Mouse (Mus musculus) midbrain, postnatal 0 days (tissue): ENCODE measurements at regions not wholly inside any gene's neighbourhood (a gene's known extent, or its start where the extent isn't known, plus 50 kb on each side); places are given as distances from the start of the nearest gene placed in this dataset.

Experiments
- ATAC-seq: fragments of 200-750 bp; cut with Nextera tagmentation; 2 replicates; pipeline ENCODE4 v1.8.0; 2017; ENCODE audit warnings: moderate number of reproducible peaks, mild to moderate bottlenecking, moderate TSS enrichment, moderate library complexity; ENCODE audit not compliant: low FRiP score
- DNase-seq: peaks from one replicate; pipeline ENCODE4 v3.0.0-alpha.2; 2015; ENCODE audit warnings: low spot score
- H3K27ac ChIP-seq: fragments of 300-500 bp; sonication (generic); 2 replicates; pipeline ENCODE4 v1.5.1; 2014; ENCODE audit warnings: low read depth, mild to moderate bottlenecking, low read length, mixed read lengths
- H3K27me3 ChIP-seq: fragments of 300-500 bp; sonication (generic); 2 replicates; pipeline ENCODE4 v1.6.1; 2014; ENCODE audit warnings: low read length, control low read depth, mixed read lengths; ENCODE audit not compliant: insufficient read depth
- H3K36me3 ChIP-seq: fragments of 300-500 bp; sonication (generic); 2 replicates; pipeline ENCODE4 v1.6.1; 2014; ENCODE audit warnings: low read length, control low read depth, mixed read lengths; ENCODE audit not compliant: insufficient read depth
- H3K4me1 ChIP-seq: fragments of 300-500 bp; sonication (generic); 2 replicates; pipeline ENCODE4 v1.6.1; 2014; ENCODE audit warnings: mild to moderate bottlenecking, control low read depth, antibody characterized with exemption, low read length, mixed read lengths; ENCODE audit not compliant: insufficient read depth
- H3K4me2 ChIP-seq: fragments of 300-500 bp; sonication (generic); 2 replicates; pipeline ENCODE4 v1.6.1; 2014; ENCODE audit warnings: low read depth, mild to moderate bottlenecking, low read length, mixed read lengths; ENCODE audit not compliant: poor library complexity, severe bottlenecking
- H3K4me3 ChIP-seq: fragments of 300-500 bp; sonication (generic); 2 replicates; pipeline ENCODE4 v1.5.1; 2014; ENCODE audit warnings: low read depth, mild to moderate bottlenecking, low read length, moderate library complexity
- H3K9ac ChIP-seq: fragments of 300-500 bp; sonication (generic); replicated peaks from 2 replicates; pipeline ENCODE4 v1.6.1; 2014; ENCODE audit warnings: mild to moderate bottlenecking, low read length, moderate library complexity, mixed read lengths; ENCODE audit not compliant: poor library complexity, severe bottlenecking
- H3K9me3 ChIP-seq: fragments of 300-500 bp; sonication (generic); 2 replicates; pipeline ENCODE4 v1.6.1; 2016; ENCODE audit warnings: low read length, control low read depth
- CTCF ChIP-seq: IDR thresholded peaks from 2 replicates; pipeline ENCODE4 v1.5.1; 2016; ENCODE audit warnings: antibody characterized with exemption, mild to moderate bottlenecking
- WGBS: fragments of 180-500 bp; shearing (Covaris S2); extraction: QIAGEN DNeasy Blood & Tissue Kit; methylation state at CpG from one replicate; pipeline ENCODE4 v1.1.7; 2014; 5-methylcytosine and 5-hydroxymethylcytosine counted together

DNA sequence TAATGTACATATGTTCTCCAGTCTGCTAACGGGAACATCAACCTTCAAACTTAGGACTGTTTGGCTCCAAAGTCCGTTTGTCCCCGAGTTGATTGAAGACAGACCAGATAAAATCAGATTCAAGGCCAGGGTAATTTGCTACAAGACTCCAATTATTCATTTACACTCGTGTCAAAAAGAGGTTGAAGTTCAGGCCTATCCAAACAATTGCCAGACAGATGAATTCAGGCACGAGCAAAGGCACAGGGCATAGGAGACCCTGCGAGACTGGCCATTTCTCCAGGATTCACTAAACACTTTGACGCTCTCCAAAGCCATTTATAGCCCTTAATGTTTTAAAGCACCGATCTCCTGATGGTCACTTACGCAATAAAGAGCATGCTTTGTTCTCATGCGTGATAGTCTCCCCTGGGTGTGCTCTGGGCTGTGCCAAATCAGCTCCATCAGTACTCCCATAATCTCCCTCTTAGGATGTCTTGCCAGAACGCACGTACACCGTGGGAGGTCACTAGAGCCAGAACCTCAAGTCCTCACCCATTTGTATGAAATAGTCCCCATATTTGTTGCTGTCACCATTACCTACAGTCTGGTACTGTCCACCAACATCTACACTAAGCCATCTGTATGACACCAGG, 231.3 kb upstream of the Ccdc122 start:
- H3K27me3 ChIP-seq, result no peaks in the 10 kb centered on the region
- H3K27ac ChIP-seq, result no peak overlapping the region
- ATAC-seq (no peak), DNase-seq (no peak)
- H3K9me3 ChIP-seq, result no peaks in the 10 kb centered on the region
- TF ChIP-seq CTCF, result no peak
- 84% methylated on average over 13 of the region's 13 CpGs for WGBS
- H3K4me2 ChIP-seq, result no peak overlapping the region
- no peaks in the 10 kb centered on the region for H3K4me1 ChIP-seq
- no peak overlapping the region for H3K4me3 ChIP-seq
- H3K9ac ChIP-seq, result no peak overlapping the region
- H3K36me3 ChIP-seq, result no peaks in the 10 kb centered on the region

- Histone ChIP-seq H3K9me3 (no peaks in the 10 kb centered on the region), H3K4me1 (no peaks in the 10 kb centered on the region), H3K9ac (no peak overlapping the region), H3K4me2 (no peak overlapping the region), H3K27ac (no peak overlapping the region), H3K27me3 (no peaks in the 10 kb centered on the region), H3K4me3 (no peak overlapping the region), H3K36me3 (no peaks in the 10 kb centered on the region)
- no peak for TF ChIP-seq CTCF
- ATAC-seq (no peak), DNase-seq (no peak)
- WGBS, result 78% methylated on average over 6 of the region's 6 CpGs
These were observed 232.0 kb upstream of the Ccdc122 start for GRCm38 (mm10) chr14:76804447-76805150.

- TF ChIP-seq CTCF, result no peak
- Histone ChIP-seq H3K9ac (no peak overlapping the region), H3K27ac (no peak overlapping the region), H3K9me3 (no peaks in the 10 kb centered on the region), H3K4me3 (no peak overlapping the region), H3K27me3 (no peaks in the 10 kb centered on the region), H3K4me1 (peaks cover 8% of the 10 kb centered on the region; the same call in 1 of the 2 replicates), H3K36me3 (no peaks in the 10 kb centered on the region), H3K4me2 (no peak overlapping the region)
- WGBS, result 38% methylated on average over 4 of the region's 4 CpGs
- DNase-seq, result no peak
- ATAC-seq, result no peak
These were observed 236.4 kb upstream of the Ccdc122 start for GRCm38 (mm10) chr14:76800181-76800580.

GRCm38 (mm10) chr14:76799741-76800140, 236.8 kb upstream of the Ccdc122 start:
- H3K4me1 ChIP-seq, result peaks cover 8% of the 10 kb centered on the region; the same call in 1 of the 2 replicates
- H3K27me3 ChIP-seq, result no peaks in the 10 kb centered on the region
- no peak overlapping the region for H3K4me3 ChIP-seq
- H3K9me3 ChIP-seq, result no peaks in the 10 kb centered on the region
- H3K9ac ChIP-seq, result no peak overlapping the region
- ATAC-seq, result no peak
- H3K36me3 ChIP-seq, result no peaks in the 10 kb centered on the region
- H3K4me2 ChIP-seq, result no peak overlapping the region
- no peak for DNase-seq
- no peak for TF ChIP-seq CTCF
- WGBS, result 62% methylated on average over 6 of the region's 6 CpGs
- no peak overlapping the region for H3K27ac ChIP-seq

- no peak overlapping the region for H3K27ac ChIP-seq
- no peak overlapping the region for H3K4me3 ChIP-seq
- H3K4me2 ChIP-seq, result no peak overlapping the region
- no peak for ATAC-seq
- peaks cover 8% of the 10 kb centered on the region; the same call in 1 of the 2 replicates for H3K4me1 ChIP-seq
- no peaks in the 10 kb centered on the region for H3K36me3 ChIP-seq
- no peaks in the 10 kb centered on the region for H3K9me3 ChIP-seq
- TF ChIP-seq CTCF, result no peak
- H3K9ac ChIP-seq, result no peak overlapping the region
- no peak for DNase-seq
- no peaks in the 10 kb centered on the region for H3K27me3 ChIP-seq
- WGBS, result 74% methylated on average over 8 of the region's 8 CpGs
These were observed 237.6 kb upstream of the Ccdc122 start for GRCm38 (mm10) chr14:76798925-76799428.

DNA sequence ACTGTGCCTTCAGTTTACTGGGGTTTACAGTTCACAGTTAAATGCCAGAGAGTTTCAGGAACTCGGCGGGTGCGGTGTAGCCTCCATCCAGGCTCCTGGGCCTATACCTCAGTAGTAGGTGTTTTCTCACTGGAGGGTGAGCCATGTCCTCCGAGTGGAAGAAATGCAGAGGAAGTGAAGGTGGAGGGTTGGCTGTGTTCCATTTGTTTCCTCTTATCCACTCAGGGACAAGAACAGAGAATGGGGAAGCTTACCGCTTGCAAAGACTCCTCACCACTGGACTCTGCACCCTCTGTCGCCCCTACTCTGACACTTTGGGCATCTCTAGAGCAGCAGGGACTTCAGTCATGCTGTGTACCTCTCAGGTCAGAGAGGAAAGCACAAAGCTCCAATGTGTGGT, 238.1 kb upstream of the Ccdc122 start:
- no peak overlapping the region for H3K9ac ChIP-seq
- H3K4me1 ChIP-seq, result peaks cover 8% of the 10 kb centered on the region; the same call in 1 of the 2 replicates
- 78% methylated on average over 6 of the region's 6 CpGs for WGBS
- H3K27me3 ChIP-seq, result no peaks in the 10 kb centered on the region
- ATAC-seq (no peak), DNase-seq (no peak)
- H3K36me3 ChIP-seq, result no peaks in the 10 kb centered on the region
- no peak for TF ChIP-seq CTCF
- no peak overlapping the region for H3K27ac ChIP-seq
- no peak overlapping the region for H3K4me3 ChIP-seq
- no peaks in the 10 kb centered on the region for H3K9me3 ChIP-seq
- no peak overlapping the region for H3K4me2 ChIP-seq
